Mouse (Mus musculus) heart, adult 10 weeks (tissue): ENCODE data around the gene Ubox5. TPM values are rescaled to one million over a fixed set of nuclear protein-coding genes. Genes with fewer than 3 reads are reported as not detected.

ENCODE experiments used
- polyA plus RNA-seq: library from polyadenylated mRNA; stranded (reverse); fragments of 350-450 nt; fragmentation: Illumina TruSeq; extraction: RNeasy Lipid Tissue Mini Kit (QIAGEN cat#74804); gene quantifications from one replicate; pipeline ENCODE4 v1.2.3, GENCODE M21; 2014; ENCODE audit warnings: low read depth, low replicate concordance

Gene Ubox5
- 4.2 TPM for polyA plus RNA-seq

DNA sequence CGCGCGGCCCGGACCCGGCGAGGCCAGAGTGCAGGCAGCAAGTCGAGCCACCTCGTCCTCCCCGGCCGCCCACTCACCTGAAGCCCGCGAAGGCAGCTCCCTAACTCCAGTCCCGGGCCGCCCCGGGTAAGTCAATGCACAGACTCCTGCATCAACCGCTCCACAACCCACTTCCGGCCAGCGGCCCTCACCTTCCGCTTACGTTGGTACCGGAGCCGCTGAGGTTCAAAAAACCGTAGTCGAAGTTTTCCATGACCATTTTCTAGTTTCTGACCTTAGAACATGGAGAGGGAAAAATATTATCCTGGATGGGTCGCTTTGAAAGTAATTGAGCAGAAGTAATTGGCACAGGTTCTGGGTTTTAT lies at the start of gene Ubox5, which contains the start of gene Fastkd5:
TSS of gene Ubox5 (minus strand) at position 200 of the 365 bp plus-strand sequence.
TSS of gene Fastkd5 (minus strand) at position 189 of the 365 bp plus-strand sequence.

DNA sequence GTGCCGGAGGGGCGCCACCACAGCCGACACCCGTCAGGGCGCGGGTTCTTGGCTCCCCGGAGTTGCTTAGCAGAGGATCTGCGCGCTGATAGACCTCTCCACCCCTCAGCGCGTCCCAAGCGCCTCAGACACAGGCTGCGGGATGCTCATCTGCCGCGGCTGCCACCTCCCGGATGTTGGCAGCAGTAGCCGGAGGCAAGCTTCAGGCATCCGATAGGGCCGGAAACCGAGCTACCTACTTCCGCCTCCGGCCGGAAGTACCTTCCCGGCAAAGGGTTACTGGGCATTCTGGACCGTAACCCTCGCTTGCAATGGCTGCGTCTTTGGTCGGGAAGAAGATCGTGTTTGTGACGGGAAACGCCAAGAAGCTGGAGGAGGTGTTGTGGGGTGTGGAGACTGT lies 37.7 kb upstream of the Ubox5 start, which contains the start of gene Itpa:
TSS of gene Itpa (plus strand) at position 52 of the 400 bp plus-strand sequence.

DNA sequence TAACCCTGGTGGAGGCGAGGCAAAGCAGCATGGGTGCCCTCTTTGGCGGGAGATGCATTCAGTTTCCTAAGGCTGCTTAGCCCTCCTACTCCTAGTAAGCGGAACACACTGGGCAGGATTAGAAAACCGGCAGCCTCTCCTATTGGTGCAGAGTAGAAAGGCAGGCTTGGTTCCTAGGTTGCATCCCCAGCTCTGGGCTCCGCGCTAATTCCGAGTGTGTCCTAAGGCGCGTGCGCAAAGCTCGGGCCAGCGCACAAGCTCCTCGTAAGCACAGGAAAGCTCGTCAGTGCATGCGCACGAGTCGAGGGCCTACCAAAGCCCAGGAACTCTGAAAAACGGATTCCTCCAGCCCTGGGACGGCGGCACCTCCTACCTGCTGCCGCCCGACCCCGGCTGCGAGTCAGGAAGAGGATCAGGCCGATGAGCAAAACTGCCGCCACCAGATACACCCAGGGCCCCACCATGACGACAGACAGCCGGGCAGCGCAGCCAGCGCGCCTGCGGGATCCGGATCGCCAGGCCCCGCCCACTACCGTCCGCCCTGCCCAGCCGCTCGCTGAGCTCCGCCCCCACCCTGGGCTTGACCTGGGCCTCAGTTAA lies 34.4 kb upstream of the Ubox5 start, which contains the start of gene Ddrgk1:
TSS of gene Ddrgk1 (minus strand) at position 558 of the 600 bp plus-strand sequence.

DNA sequence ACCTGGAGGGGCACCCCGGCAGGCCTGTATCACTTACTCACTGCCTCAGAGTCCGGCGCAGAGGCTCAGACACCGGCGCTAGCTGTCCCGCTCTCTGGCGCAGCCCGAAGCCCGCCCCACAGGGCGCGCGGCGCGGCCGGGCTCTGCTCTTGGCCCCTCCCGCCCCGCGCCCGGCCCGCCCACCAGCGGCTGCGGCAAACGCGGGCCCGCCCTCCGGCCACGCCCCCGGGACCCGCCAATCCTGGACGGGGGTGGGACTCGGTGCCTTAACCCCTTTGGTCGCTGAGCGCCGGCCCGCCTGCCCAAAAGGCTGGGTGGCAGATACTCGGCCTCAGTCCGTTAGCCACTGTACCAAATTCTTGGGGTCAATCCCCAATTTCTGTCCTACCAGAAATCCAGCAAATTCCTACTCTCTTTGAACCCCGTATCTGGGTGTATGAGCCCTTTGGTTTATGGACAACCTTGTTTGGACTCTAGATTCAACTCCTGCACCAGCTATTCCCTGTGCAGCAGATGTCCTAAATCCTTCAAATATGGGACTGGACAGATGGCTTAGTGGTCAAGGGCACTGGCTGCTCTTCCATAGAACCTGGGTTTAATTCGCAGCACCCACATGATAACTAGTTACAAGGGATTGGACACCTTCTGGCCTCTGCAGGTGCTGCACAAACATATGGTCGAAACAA lies 13.0 kb upstream of the Ubox5 start, which contains the start of gene Lzts3:
TSS of gene Lzts3 (minus strand) at position 120 of the 686 bp plus-strand sequence.

DNA sequence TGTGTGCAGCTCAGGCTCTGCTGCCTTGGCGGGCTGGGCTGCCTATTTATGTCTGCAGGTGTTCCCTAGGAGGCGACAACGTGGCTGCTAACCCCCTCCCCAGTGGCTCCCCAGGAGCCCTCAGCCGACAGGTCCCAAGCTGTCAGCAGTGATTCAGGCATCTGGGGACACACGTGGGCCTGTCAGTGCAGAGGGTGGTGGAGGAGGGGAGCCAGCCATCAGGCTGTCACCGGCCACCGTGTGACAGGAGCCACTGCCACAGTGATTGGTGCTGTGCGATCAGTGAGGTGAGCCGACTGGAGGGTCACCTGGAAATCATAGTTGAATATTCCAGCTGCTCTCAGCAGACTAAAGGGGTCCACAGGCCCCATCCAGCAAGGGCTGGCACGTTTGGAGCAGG lies 47.3 kb downstream of the Ubox5 start, which contains the start of gene Avp:
TSS of gene Avp (minus strand) at position 3 of the 400 bp plus-strand sequence.

DNA sequence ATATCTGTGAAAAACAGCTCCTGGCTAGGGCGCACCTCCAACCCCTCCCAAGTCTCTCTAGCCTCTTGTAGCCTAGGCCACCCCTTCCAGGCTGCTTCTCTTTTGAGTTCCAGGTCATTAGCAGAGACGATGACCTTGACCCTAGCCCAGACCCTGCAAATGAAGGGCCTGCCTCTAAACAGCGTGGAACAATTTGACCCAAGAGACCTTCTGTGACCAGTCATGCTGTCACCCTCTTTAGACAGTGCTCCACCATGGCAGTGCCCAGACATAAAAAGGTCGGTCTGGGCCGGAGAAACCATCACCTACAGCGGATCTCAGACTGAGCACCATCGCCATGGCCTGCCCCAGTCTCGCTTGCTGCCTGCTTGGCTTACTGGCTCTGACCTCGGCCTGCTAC lies 54.0 kb downstream of the Ubox5 start, which contains the start of gene Oxt:
TSS of gene Oxt (plus strand) at position 301 of the 400 bp plus-strand sequence.

DNA sequence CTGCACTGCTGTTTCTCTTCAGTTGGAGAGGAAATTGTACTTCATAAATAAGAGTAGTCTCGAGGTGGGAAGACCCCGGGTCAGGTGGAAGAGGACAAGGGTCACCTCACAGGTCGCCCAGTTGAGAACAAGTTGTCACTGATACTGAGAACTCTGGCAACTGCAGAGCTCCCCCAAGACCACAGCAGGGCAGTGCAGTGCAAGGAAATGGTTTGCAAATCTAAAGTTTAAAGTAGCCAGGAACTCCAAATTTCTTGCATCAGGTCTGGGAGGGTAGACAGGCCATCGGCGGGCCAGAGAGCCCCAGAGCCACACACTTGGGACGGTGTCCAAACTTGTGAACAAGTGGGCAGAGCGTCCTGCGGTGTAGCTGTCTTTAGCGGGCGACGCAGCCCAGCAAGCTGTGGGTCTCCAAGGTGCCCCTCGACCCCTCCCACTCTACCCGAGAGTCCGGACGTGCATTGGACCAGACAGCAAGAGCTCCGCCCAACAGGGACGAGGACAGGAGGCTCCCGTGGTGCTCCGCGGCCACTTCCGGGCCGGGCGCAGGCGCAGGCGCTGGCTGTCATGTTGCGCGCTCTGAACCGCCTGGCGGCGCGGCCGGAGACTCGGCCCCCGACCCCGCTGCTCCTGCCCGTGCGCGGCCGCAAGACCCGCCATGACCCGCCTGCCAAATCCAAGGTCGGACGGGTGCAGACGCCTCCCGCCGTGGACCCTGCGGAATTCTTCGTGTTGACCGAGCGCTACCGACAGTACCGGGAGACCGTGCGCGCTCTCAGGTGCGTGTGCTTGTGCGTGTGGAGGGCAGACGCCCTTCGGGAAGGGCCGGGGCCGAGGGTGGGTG lies 66.4 kb downstream of the Ubox5 start, which contains the start of gene Mrps26:
TSS of gene Mrps26 (plus strand) at position 531 of the 844 bp plus-strand sequence.

Other genes with a start within 250 kb of the Ubox5 start
- gene Cpxm1, start 232.5 kb downstream of the Ubox5 start, polyA plus RNA-seq = 9.0 TPM
- gene Gm28372, start 224.8 kb downstream of the Ubox5 start, polyA plus RNA-seq = not detected
- gene 1700020A23Rik, start 224.8 kb downstream of the Ubox5 start, polyA plus RNA-seq = not detected
- not detected for gene Tmem239, start 223.6 kb downstream of the Ubox5 start, polyA plus RNA-seq
- gene Vps16, start 205.7 kb downstream of the Ubox5 start, polyA plus RNA-seq = 35.1 TPM
- gene Pced1a, start 205.3 kb downstream of the Ubox5 start, polyA plus RNA-seq = 7.9 TPM
- gene Ptpra, start 179.8 kb downstream of the Ubox5 start, polyA plus RNA-seq = 38.9 TPM
- gene Mrps26, start 66.3 kb downstream of the Ubox5 start, polyA plus RNA-seq = 38.3 TPM
- gene Oxt, start 53.9 kb downstream of the Ubox5 start, polyA plus RNA-seq = not detected
- not detected for gene Avp, start 47.5 kb downstream of the Ubox5 start, polyA plus RNA-seq
- 7.6 TPM for gene Fastkd5, start within 50 bp of the Ubox5 start, polyA plus RNA-seq
- 6.1 TPM for gene Lzts3, start 12.8 kb upstream of the Ubox5 start, polyA plus RNA-seq
- 105 TPM for gene Ddrgk1, start 34.6 kb upstream of the Ubox5 start, polyA plus RNA-seq
- 40.9 TPM for gene Itpa, start 37.6 kb upstream of the Ubox5 start, polyA plus RNA-seq
- not detected for gene Slc4a11, start 67.5 kb upstream of the Ubox5 start, polyA plus RNA-seq